Mouse (Mus musculus): Measurements from ENCODE around the gene Zfp644. TPM values are rescaled to one million over a fixed set of nuclear protein-coding genes. Genes with fewer than 3 reads are reported as not detected.

The Zfp644 gene
- polyA plus RNA-seq (2014; fragmentation: Illumina TruSeq; extraction: RNeasy Lipid Tissue Mini Kit (QIAGEN cat#74804)) = 205 TPM

GRCm38 (mm10) chr5:106696396-106697337 is at the start of gene Zfp644:
TSS of gene Zfp644 (minus strand) at chr5:106697287.

GRCm38 (mm10) chr5:106608798-106609197 is 88.3 kb downstream of the Zfp644 start, which contains the start of gene Gm17304:
TSS of gene Gm17304 (plus strand) at chr5:106609098.

Other genes with a start within 250 kb of the Zfp644 start
- not detected for gene Barhl2, start 239.1 kb downstream of the Zfp644 start, polyA plus RNA-seq (2014; fragmentation: Illumina TruSeq; extraction: RNeasy Lipid Tissue Mini Kit (QIAGEN cat#74804))
- not detected for gene Gm17304, start 88.2 kb downstream of the Zfp644 start, polyA plus RNA-seq (2014; fragmentation: Illumina TruSeq; extraction: RNeasy Lipid Tissue Mini Kit (QIAGEN cat#74804))
- 1.6 TPM for gene Hfm1, start 229.0 kb upstream of the Zfp644 start, polyA plus RNA-seq (2014; fragmentation: Illumina TruSeq; extraction: RNeasy Lipid Tissue Mini Kit (QIAGEN cat#74804))

Measured in ovary, adult 10 weeks (tissue).